Mouse (Mus musculus): ENCODE data around the gene Mkrn3. TPM values are rescaled to one million over a fixed set of nuclear protein-coding genes. Genes with fewer than 3 reads are reported as not detected.

The Mkrn3 gene
- total and polyA plus RNA-seq, 3 experiments: not detected

DNA sequence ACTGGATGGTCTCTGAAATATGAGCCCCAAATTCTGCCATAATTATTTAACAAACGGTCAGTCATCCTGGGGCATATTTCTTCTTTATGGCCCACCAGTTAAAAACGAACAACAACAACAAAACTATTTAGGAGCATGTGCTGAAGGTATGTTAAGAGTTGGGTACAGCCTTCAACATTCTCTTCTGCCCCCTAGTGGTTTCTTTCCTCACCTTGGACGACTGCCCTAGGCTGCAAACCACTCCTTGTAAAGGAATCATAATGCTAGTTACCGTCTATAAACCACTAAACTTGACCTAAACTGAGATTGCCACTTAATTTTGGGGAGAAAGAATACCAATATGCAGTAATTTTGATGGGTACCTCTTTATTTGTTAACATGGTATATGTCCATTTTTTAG lies 44.3 kb downstream of the Mkrn3 start:
- Histone ChIP-seq H3K4me3 (ENCODE audit: control insufficient read depth in 1 of 2, insufficient read depth in 1 of 2, low read depth in 2 of 2, low read length in 2 of 2) (no peak overlapping the region), H3K9me3 (replicated peaks; ENCODE audit: insufficient read depth, low read length) (no peaks in the 10 kb centered on the region), H3K27ac (ENCODE audit: control insufficient read depth, low read depth, low read length) (no peak overlapping the region), H3K36me3 (ENCODE audit: control insufficient read depth in 1 of 2, insufficient read depth in 2 of 2, low read length in 2 of 2) (no peaks in the 10 kb centered on the region), H3K4me1 (ENCODE audit: control insufficient read depth in 1 of 2, insufficient read depth in 2 of 2, low read length in 2 of 2) (no peaks in the 10 kb centered on the region), H3K79me2 (ENCODE audit: control insufficient read depth, insufficient read depth, low read length, poor library complexity) (no peaks in the 10 kb centered on the region), H3K27me3 (ENCODE audit: control insufficient read depth in 1 of 2, insufficient read depth in 2 of 2, low read length in 2 of 2) (no peaks in the 10 kb centered on the region), H3K9ac (ENCODE audit: control insufficient read depth, low read depth, low read length, poor library complexity, severe bottlenecking) (no peak overlapping the region)
- peak; percentile 9 for DNase-seq (ENCODE audit: low read depth, low spot score)
- TF ChIP-seq POLR2AphosphoS2 (IDR thresholded peaks at IDR 0.05; ENCODE audit: low read length) (no peak), ETS1 (IDR thresholded peaks at IDR 0.05; ENCODE audit: low read depth, low read length) (no peak), ZMIZ1 (IDR thresholded peaks at IDR 0.05; ENCODE audit: low read depth, low read length) (no peak), TCF12 (IDR thresholded peaks at IDR 0.05; ENCODE audit: low read depth, low read length) (no peak), POLR2A (IDR thresholded peaks at IDR 0.05; ENCODE audit: control insufficient read depth in 1 of 2, insufficient read depth in 1 of 2, low read depth in 1 of 2, low read length in 2 of 2, poor library complexity in 1 of 2) (no peak), SIN3A (IDR thresholded peaks at IDR 0.05; ENCODE audit: low read length) (no peak), EP300 (IDR thresholded peaks at IDR 0.05; ENCODE audit: low read depth in 1 of 2, low read length in 2 of 2) (no peak), SMC3 (IDR thresholded peaks at IDR 0.05; ENCODE audit: low read depth, low read length) (peak; percentile 35), CHD2 (IDR thresholded peaks at IDR 0.05; ENCODE audit: low read length) (no peak), RCOR1 (IDR thresholded peaks at IDR 0.05; ENCODE audit: low read depth, low read length) (no peak), USF2 (IDR thresholded peaks at IDR 0.05; ENCODE audit: borderline replicate concordance in 1 of 2, insufficient read depth in 1 of 2, low read depth in 1 of 2, low read length in 2 of 2) (no peak), CTCF (IDR thresholded peaks at IDR 0.05 in 2 of 3, conservative IDR thresholded peaks at IDR 0.05 in 1 of 3; ENCODE audit: control insufficient read depth in 1 of 3, insufficient read depth in 1 of 3, low read depth in 2 of 3, low read length in 3 of 3, poor library complexity in 1 of 3, severe bottlenecking in 1 of 3) (peak in 2 of 3 experiments; percentile 26 to 29; a peak in 2 of 6 replicates), MAFK (IDR thresholded peaks at IDR 0.05; ENCODE audit: borderline replicate concordance, low read depth, low read length) (no peak), RAD21 (IDR thresholded peaks at IDR 0.05; ENCODE audit: low read depth, low read length) (peak; percentile 2), TAL1 (IDR thresholded peaks at IDR 0.05; ENCODE audit: low read length) (no peak), ZKSCAN1 (IDR thresholded peaks at IDR 0.05; ENCODE audit: low read depth, low read length) (no peak), MYC (IDR thresholded peaks at IDR 0.05; ENCODE audit: low read depth, low read length) (no peak), KAT2A (conservative IDR thresholded peaks at IDR 0.05; ENCODE audit: low read depth, low read length) (no peak), MXI1 (IDR thresholded peaks at IDR 0.05; ENCODE audit: low read depth, low read length) (no peak), JUND (IDR thresholded peaks at IDR 0.05; ENCODE audit: low read depth, low read length) (no peak), BHLHE40 (IDR thresholded peaks at IDR 0.05; ENCODE audit: borderline replicate concordance, low read depth, low read length) (no peak), NRF1 (IDR thresholded peaks at IDR 0.05; ENCODE audit: insufficient read depth, low read depth, low read length, poor library complexity, severe bottlenecking) (no peak)

Other genes starting within 250 kb of the Mkrn3 start
- not detected in 2 replicates for gene Ndn, start 73.6 kb downstream of the Mkrn3 start, total RNA-seq (2012; rRNA removed)
- gene Ndn, start 73.6 kb downstream of the Mkrn3 start, polyA plus RNA-seq (2012; ENCODE audit: insufficient read depth in 1 of 2, insufficient read length in 2 of 2, low read depth in 1 of 2, low replicate concordance in 2 of 2, missing spikeins in 1 of 2): not detected
- not detected in 2 replicates for gene Magel2, start 43.1 kb downstream of the Mkrn3 start, total RNA-seq (2012; rRNA removed)
- not detected for gene Magel2, start 43.1 kb downstream of the Mkrn3 start, polyA plus RNA-seq (2012; ENCODE audit: insufficient read depth in 1 of 2, insufficient read length in 2 of 2, low read depth in 1 of 2, low replicate concordance in 2 of 2, missing spikeins in 1 of 2)
- not detected in 2 replicates for gene Peg12, start 44.4 kb upstream of the Mkrn3 start, total RNA-seq (2012; rRNA removed)
- gene Peg12, start 44.4 kb upstream of the Mkrn3 start, polyA plus RNA-seq (2012; ENCODE audit: insufficient read depth in 1 of 2, insufficient read length in 2 of 2, low read depth in 1 of 2, low replicate concordance in 2 of 2, missing spikeins in 1 of 2): not detected